ENCODE assay signal across 8 mouse cellular contexts in genomic region chr4:116720343-116721097, GRCm38 (mm10). TPM values are rescaled to one million over a fixed set of nuclear protein-coding genes. Genes with fewer than 3 reads are reported as not detected.
DNase-seq lines count a peak whose midpoint lies in the region; ATAC-seq and TF ChIP-seq lines count a peak whose summit lies in the region.

Gene Tesk2 (plus strand): TSS chr4:116720948.

- 0 out of 2 replicates have a peak, but pooled peaks have one; percentile 15 for TF ChIP-seq EP300 in liver, embryonic 14.5 days (IDR thresholded peaks at IDR 0.05; ENCODE audit: low read depth)
- TF ChIP-seq EP300 in stomach, postnatal 0 days (optimal IDR thresholded peaks at IDR 0.05): no peak

- DNase-seq in CD8-positive naive resting alpha-beta T cell, adult 2 months (ENCODE audit: low read depth in 2 of 2, low spot score in 2 of 2): peak; percentile 83 to 87
- DNase-seq in c-Kit-positive CD71-negative TER-119-negative erythroid progenitor cells, embryonic 14.5 days (ENCODE audit: low read depth): peak; percentile 98
- peak; percentile 94 for DNase-seq in forebrain, embryonic 10.5 days (ENCODE audit: extremely low spot score, low spot score)
- peak; percentile 97 to 98 for DNase-seq in kidney, postnatal 25 days
- DNase-seq in liver, embryonic 14.5 days (ENCODE audit: low read depth in 3 of 3, low spot score in 3 of 3): peak; percentile 95
- DNase-seq in neural tube, embryonic 11.5 days (ENCODE audit: low spot score): peak; percentile 93
- peak; percentile 93 for DNase-seq in stomach, postnatal 0 days (ENCODE audit: low spot score)

- peak within 1 kb of the TSS; percentile 93 for H3K4me2 ChIP-seq in heart, embryonic 15.5 days
- H3K4me2 ChIP-seq in liver, embryonic 14.5 days (ENCODE audit: low read depth): peak within 1 kb of the TSS; percentile 92
- H3K4me2 ChIP-seq in neural tube, embryonic 11.5 days (ENCODE audit: low read depth): peak within 1 kb of the TSS; percentile 64
- H3K4me2 ChIP-seq in stomach, postnatal 0 days (replicated peaks; ENCODE audit: low read depth): peak within 1 kb of the TSS; percentile 94

- peak within 1 kb of the TSS; percentile 89 for H3K4me3 ChIP-seq in forebrain, embryonic 10.5 days
- H3K4me3 ChIP-seq in heart, embryonic 15.5 days: peak within 1 kb of the TSS; percentile 97
- peak within 1 kb of the TSS; percentile 69 to 88 for H3K4me3 ChIP-seq in liver, embryonic 14.5 days (ENCODE audit: insufficient read depth in 1 of 2, low read depth in 2 of 2, low read length in 2 of 2)
- H3K4me3 ChIP-seq in neural tube, embryonic 11.5 days (ENCODE audit: low read depth, low read length): peak within 1 kb of the TSS; percentile 66
- peak within 1 kb of the TSS; percentile 81 for H3K4me3 ChIP-seq in stomach, postnatal 0 days (ENCODE audit: low read depth, low read length)

- peaks cover 15% of the 10 kb centered on the region for H3K27me3 ChIP-seq in forebrain, embryonic 10.5 days (ENCODE audit: poor library complexity, severe bottlenecking)
- no peaks in the 10 kb centered on the region for H3K27me3 ChIP-seq in heart, embryonic 15.5 days
- H3K27me3 ChIP-seq in liver, embryonic 14.5 days (ENCODE audit: control insufficient read depth, insufficient read depth, low read length): no peaks in the 10 kb centered on the region
- no peaks in the 10 kb centered on the region for H3K27me3 ChIP-seq in neural tube, embryonic 11.5 days (ENCODE audit: control insufficient read depth, insufficient read depth, low read length)
- H3K27me3 ChIP-seq in stomach, postnatal 0 days (ENCODE audit: control insufficient read depth, insufficient read depth, low read length): no peaks in the 10 kb centered on the region

- H3K27ac ChIP-seq in forebrain, embryonic 10.5 days: peak within 1 kb of the TSS; percentile 92
- peak within 1 kb of the TSS; percentile 87 for H3K27ac ChIP-seq in heart, embryonic 15.5 days
- peak within 1 kb of the TSS; percentile 34; the same call in 1 of the 2 replicates for H3K27ac ChIP-seq in liver, embryonic 14.5 days
- H3K27ac ChIP-seq in neural tube, embryonic 11.5 days (ENCODE audit: low read depth, low read length): peak within 1 kb of the TSS; percentile 60
- peak within 1 kb of the TSS; percentile 78 for H3K27ac ChIP-seq in stomach, postnatal 0 days (replicated peaks)

- peaks cover 11% of the 10 kb centered on the region for H3K36me3 ChIP-seq in forebrain, embryonic 10.5 days (replicated peaks)
- H3K36me3 ChIP-seq in heart, embryonic 15.5 days: 0 out of 2 replicates have a peak, but pooled peaks cover 2% of the 10 kb centered on the region
- H3K36me3 ChIP-seq in liver, embryonic 14.5 days (replicated peaks; ENCODE audit: control insufficient read depth, insufficient read depth, low read depth): no peaks in the 10 kb centered on the region
- no peaks in the 10 kb centered on the region for H3K36me3 ChIP-seq in neural tube, embryonic 11.5 days (ENCODE audit: control insufficient read depth, insufficient read depth, low read length)
- H3K36me3 ChIP-seq in stomach, postnatal 0 days (ENCODE audit: control insufficient read depth, insufficient read depth, low read length): no peaks in the 10 kb centered on the region

- TF ChIP-seq CTCF in liver, embryonic 14.5 days (IDR thresholded peaks at IDR 0.05; ENCODE audit: low read depth): no peak
- no peak for TF ChIP-seq CTCF in stomach, postnatal 0 days (IDR thresholded peaks at IDR 0.05; ENCODE audit: low read depth)

- H3K9ac ChIP-seq in heart, embryonic 15.5 days: peak within 1 kb of the TSS; percentile 93
- peak within 1 kb of the TSS; percentile 72 for H3K9ac ChIP-seq in liver, embryonic 14.5 days (replicated peaks)
- H3K9ac ChIP-seq in neural tube, embryonic 11.5 days (ENCODE audit: low read length): peak within 1 kb of the TSS; percentile 65
- peak within 1 kb of the TSS; percentile 84 for H3K9ac ChIP-seq in stomach, postnatal 0 days (ENCODE audit: low read length)

- 1% methylated on average over 34 of the region's 34 CpGs for WGBS in forebrain, embryonic 10.5 days
- WGBS in heart, embryonic 15.5 days: under 1% methylated on average over 34 of the region's 34 CpGs
- under 1% methylated on average over 34 of the region's 34 CpGs for WGBS in liver, embryonic 14.5 days (ENCODE audit: insufficient replicate concordance)
- under 1% methylated on average over 34 of the region's 34 CpGs for WGBS in neural tube, embryonic 11.5 days
- under 1% methylated on average over 32 of the region's 34 CpGs for WGBS in stomach, postnatal 0 days

- peaks cover 24% of the 10 kb centered on the region for H3K4me1 ChIP-seq in forebrain, embryonic 10.5 days
- H3K4me1 ChIP-seq in heart, embryonic 15.5 days (replicated peaks): peaks cover 16% of the 10 kb centered on the region
- H3K4me1 ChIP-seq in liver, embryonic 14.5 days (replicated peaks; ENCODE audit: control insufficient read depth in 2 of 2, insufficient read depth in 2 of 2, low read length in 1 of 2): peaks cover 3 to 4% of the 10 kb centered on the region in 2 experiments; a peak in 1 of 4 replicates
- no peaks in the 10 kb centered on the region for H3K4me1 ChIP-seq in neural tube, embryonic 11.5 days (ENCODE audit: control insufficient read depth, insufficient read depth, low read length)
- no peaks in the 10 kb centered on the region for H3K4me1 ChIP-seq in stomach, postnatal 0 days (replicated peaks; ENCODE audit: control insufficient read depth, insufficient read depth)

- peak; percentile 98 for ATAC-seq in heart, embryonic 15.5 days (replicated peaks; ENCODE audit: insufficient number of reproducible peaks, insufficient read depth, low FRiP score, low read depth)
- ATAC-seq in liver, embryonic 14.5 days (ENCODE audit: insufficient read depth): peak; percentile 96
- peak; percentile 99 for ATAC-seq in neural tube, embryonic 11.5 days (ENCODE audit: insufficient read depth, low FRiP score, low TSS enrichment)
- peak; percentile 97 for ATAC-seq in stomach, postnatal 0 days (ENCODE audit: low FRiP score, low TSS enrichment)

- H3K9me3 ChIP-seq in forebrain, embryonic 10.5 days: no peaks in the 10 kb centered on the region
- H3K9me3 ChIP-seq in heart, embryonic 15.5 days (replicated peaks): no peaks in the 10 kb centered on the region
- H3K9me3 ChIP-seq in liver, embryonic 14.5 days (ENCODE audit: control insufficient read depth, low read length): no peaks in the 10 kb centered on the region
- no peaks in the 10 kb centered on the region for H3K9me3 ChIP-seq in neural tube, embryonic 11.5 days (ENCODE audit: control insufficient read depth, low read length)
- H3K9me3 ChIP-seq in stomach, postnatal 0 days (ENCODE audit: control insufficient read depth, low read length): no peaks in the 10 kb centered on the region

RNA-seq across cellular contexts. Expression of gene Tesk2, which starts in this region (rescaled TPM):
- 9.0 and 9.4 TPM in 2 replicates for polyA plus RNA-seq in forebrain, embryonic 10.5 days (2016; fragmentation: Nextera tagmentation; extraction: Ambion mirVana)
- 3.0 and 3.1 TPM in 2 replicates for polyA plus RNA-seq in heart, embryonic 15.5 days (2015; fragmentation: Nextera tagmentation; extraction: Ambion mirVana)
- polyA plus RNA-seq in liver, embryonic 14.5 days (2012; rRNA removed): 1.3 and 1.6 TPM in 2 replicates
- polyA plus RNA-seq in liver, embryonic 14.5 days (2014; fragmentation: Nextera tagmentation; extraction: Ambion mirVana): 3.2 and 3.4 TPM in 2 replicates
- polyA plus RNA-seq in neural tube, embryonic 11.5 days (2014; fragmentation: Nextera tagmentation; extraction: Ambion mirVana): 8.9 and 9.8 TPM in 2 replicates
- polyA plus RNA-seq in stomach, postnatal 0 days (2015; fragmentation: Nextera tagmentation; extraction: Ambion mirVana): 2.3 and 2.6 TPM in 2 replicates

Comparison
In these comparisons a context has a peak if more than half of its experiments do, and no peak if none do; other contexts are left out.
1. Peak in every context shown above with its lines: DNase-seq, ATAC-seq, H3K4me3 ChIP-seq and H3K27ac ChIP-seq.
2. H3K27ac ChIP-seq: peak in every context shown above with its lines; median percentile 92 in forebrain, embryonic 10.5 days; 87 in heart, embryonic 15.5 days; 78 in stomach, postnatal 0 days; 60 in neural tube, embryonic 11.5 days; 34 in liver, embryonic 14.5 days.